Mouse (Mus musculus) liver, postnatal 0 days (tissue): ENCODE data around the gene Myo1b. TPM values are rescaled to one million over a fixed set of nuclear protein-coding genes. Genes with fewer than 3 reads are reported as not detected.
"Not testable (repeated sequence)": the region's sequence is repeated elsewhere in the genome, so short reads cannot be mapped to it uniquely, and the experiment has no call there.

Experiments
- ATAC-seq: fragments of 200-750 bp; cut with Nextera tagmentation; 2 replicates; pipeline ENCODE4 v1.8.0; 2017; ENCODE audit warnings: mild to moderate bottlenecking, moderate library complexity
- DNase-seq: peaks from one replicate; pipeline ENCODE4 v3.0.0-alpha.2; 2016
- H3K27ac ChIP-seq: fragments of 300-500 bp; sonication (generic); 2 replicates; pipeline ENCODE4 v1.5.1; 2014; ENCODE audit warnings: antibody characterized with exemption, moderate library complexity, mild to moderate bottlenecking, low read depth
- H3K27me3 ChIP-seq: fragments of 300-500 bp; sonication (generic); 2 replicates; pipeline ENCODE4 v1.6.1; 2014; ENCODE audit warnings: low read length, control low read depth, mixed read lengths; ENCODE audit not compliant: insufficient read depth
- H3K36me3 ChIP-seq: fragments of 300-500 bp; sonication (generic); replicated peaks from 2 replicates; pipeline ENCODE4 v1.6.1; 2014; ENCODE audit warnings: mild to moderate bottlenecking, control low read depth, low read length, moderate library complexity, mixed read lengths; ENCODE audit not compliant: insufficient read depth
- H3K4me1 ChIP-seq: fragments of 300-500 bp; sonication (generic); 2 replicates; pipeline ENCODE4 v1.6.1; 2014; ENCODE audit warnings: antibody characterized with exemption, mild to moderate bottlenecking, control low read depth; ENCODE audit not compliant: insufficient read depth
- H3K4me2 ChIP-seq: fragments of 300-500 bp; sonication (generic); 2 replicates; pipeline ENCODE4 v1.6.1; 2014; ENCODE audit warnings: low read depth, mild to moderate bottlenecking, low read length, moderate library complexity, mixed read lengths
- H3K4me3 ChIP-seq: fragments of 300-500 bp; sonication (generic); 2 replicates; pipeline ENCODE4 v1.5.1; 2014; ENCODE audit warnings: low read depth, low read length
- H3K9ac ChIP-seq: fragments of 300-500 bp; sonication (generic); replicated peaks from 2 replicates; pipeline ENCODE4 v1.6.1; 2014; ENCODE audit warnings: mild to moderate bottlenecking, moderate library complexity
- H3K9me3 ChIP-seq: fragments of 300-500 bp; sonication (generic); 2 replicates; pipeline ENCODE4 v1.6.1; 2016; ENCODE audit warnings: mild to moderate bottlenecking, control low read depth, low read length, mixed read lengths
- CTCF ChIP-seq: sonication (generic); IDR thresholded peaks from 2 replicates; pipeline ENCODE4 v1.5.1; 2016; ENCODE audit warnings: antibody characterized with exemption, low read depth
- EP300 ChIP-seq: IDR thresholded peaks from 2 replicates; pipeline ENCODE4 v1.6.1; 2016; ENCODE audit warnings: antibody characterized with exemption, low read depth, mild to moderate bottlenecking
- WGBS: fragments of 180-500 bp; shearing (Covaris S2); extraction: QIAGEN DNeasy Blood & Tissue Kit; methylation state at CpG from one replicate; pipeline ENCODE4 v1.1.7; 2014; ENCODE audit not compliant: insufficient replicate concordance; 5-methylcytosine and 5-hydroxymethylcytosine counted together
- polyA plus RNA-seq: library from polyadenylated mRNA; unstranded; fragments of >200 nt; fragmentation: Nextera tagmentation; extraction: Ambion mirVana; gene quantifications from 2 replicates; pipeline ENCODE4 v1.2.1, GENCODE M21; 2015

Myo1b gene
- polyA plus RNA-seq, 1 experiment from 2014 or later, result 10.7 TPM

GRCm38 (mm10) chr1:51879927-51880814 lies 35.7 kb downstream of the Myo1b start:
- H3K9me3 ChIP-seq, result no peaks in the 10 kb centered on the region
- DNase-seq, result no peak
- peaks cover 9% of the 10 kb centered on the region; the same call in 1 of the 2 replicates for H3K4me1 ChIP-seq
- no peaks in the 10 kb centered on the region for H3K27me3 ChIP-seq
- WGBS, result 60% methylated on average over 12 of the region's 12 CpGs
- no peak overlapping the region for H3K27ac ChIP-seq
- no peak overlapping the region for H3K4me3 ChIP-seq
- no peak for ATAC-seq
- TF ChIP-seq EP300, result no peak
- no peak for TF ChIP-seq CTCF
- no peak overlapping the region for H3K9ac ChIP-seq
- no peak overlapping the region for H3K4me2 ChIP-seq
- no peaks in the 10 kb centered on the region for H3K36me3 ChIP-seq

GRCm38 (mm10) chr1:51879333-51879770 lies 36.5 kb downstream of the Myo1b start:
- DNase-seq (peak; percentile 21), ATAC-seq (no peak)
- Histone ChIP-seq H3K9ac (no peak overlapping the region), H3K4me3 (no peak overlapping the region), H3K36me3 (no peaks in the 10 kb centered on the region), H3K9me3 (no peaks in the 10 kb centered on the region), H3K4me1 (peaks cover 9% of the 10 kb centered on the region; the same call in 1 of the 2 replicates), H3K27ac (no peak overlapping the region), H3K27me3 (no peaks in the 10 kb centered on the region), H3K4me2 (no peak overlapping the region)
- 15% methylated on average over 9 of the region's 9 CpGs for WGBS
- TF ChIP-seq EP300, result no peak
- TF ChIP-seq CTCF, result no peak

DNA sequence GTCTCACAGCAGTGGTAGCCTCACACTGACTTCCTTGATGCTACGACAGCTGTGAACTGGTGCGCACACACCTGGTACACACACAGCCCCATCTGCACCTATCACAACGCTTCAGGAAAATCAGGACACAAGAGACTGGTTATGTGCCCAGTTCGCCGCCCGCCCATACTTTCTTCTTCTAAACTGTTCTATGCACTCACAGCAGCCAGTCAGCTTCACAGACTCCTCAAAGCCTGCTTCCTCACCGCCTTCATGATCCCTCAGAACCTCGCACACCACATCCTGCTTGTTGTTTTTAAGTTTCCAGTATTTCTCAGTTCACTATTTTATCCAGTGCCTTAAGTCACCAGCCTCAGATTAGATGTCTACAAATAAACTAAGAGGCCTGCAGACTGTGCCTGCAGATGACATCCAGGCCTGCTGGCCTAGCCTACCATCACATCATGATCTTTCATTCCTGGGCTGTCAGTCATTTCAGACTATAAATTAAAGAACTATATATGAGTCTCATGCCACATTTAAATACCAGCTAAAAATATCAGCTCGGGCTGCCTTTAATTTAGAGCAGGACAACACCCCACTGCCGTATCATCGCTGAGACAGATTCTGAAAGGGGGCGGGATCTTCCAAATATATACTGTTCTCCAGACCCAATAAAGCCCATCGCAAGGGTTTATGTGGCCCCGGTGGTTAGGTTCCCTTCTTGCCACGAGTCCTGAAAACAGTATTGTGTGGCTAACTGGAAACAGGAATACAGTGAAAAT lies 40.2 kb downstream of the Myo1b start:
- Histone ChIP-seq H3K9me3 (no peaks in the 10 kb centered on the region), H3K27ac (no peak overlapping the region), H3K9ac (no peak overlapping the region), H3K4me2 (no peak overlapping the region), H3K36me3 (no peaks in the 10 kb centered on the region), H3K4me3 (no peak overlapping the region), H3K4me1 (peaks cover 7% of the 10 kb centered on the region; the same call in 1 of the 2 replicates), H3K27me3 (no peaks in the 10 kb centered on the region)
- TF ChIP-seq EP300, result no peak
- no peak for TF ChIP-seq CTCF
- DNase-seq, result no peak
- 76% methylated on average over 15 of the region's 15 CpGs for WGBS
- ATAC-seq, result no peak

DNA sequence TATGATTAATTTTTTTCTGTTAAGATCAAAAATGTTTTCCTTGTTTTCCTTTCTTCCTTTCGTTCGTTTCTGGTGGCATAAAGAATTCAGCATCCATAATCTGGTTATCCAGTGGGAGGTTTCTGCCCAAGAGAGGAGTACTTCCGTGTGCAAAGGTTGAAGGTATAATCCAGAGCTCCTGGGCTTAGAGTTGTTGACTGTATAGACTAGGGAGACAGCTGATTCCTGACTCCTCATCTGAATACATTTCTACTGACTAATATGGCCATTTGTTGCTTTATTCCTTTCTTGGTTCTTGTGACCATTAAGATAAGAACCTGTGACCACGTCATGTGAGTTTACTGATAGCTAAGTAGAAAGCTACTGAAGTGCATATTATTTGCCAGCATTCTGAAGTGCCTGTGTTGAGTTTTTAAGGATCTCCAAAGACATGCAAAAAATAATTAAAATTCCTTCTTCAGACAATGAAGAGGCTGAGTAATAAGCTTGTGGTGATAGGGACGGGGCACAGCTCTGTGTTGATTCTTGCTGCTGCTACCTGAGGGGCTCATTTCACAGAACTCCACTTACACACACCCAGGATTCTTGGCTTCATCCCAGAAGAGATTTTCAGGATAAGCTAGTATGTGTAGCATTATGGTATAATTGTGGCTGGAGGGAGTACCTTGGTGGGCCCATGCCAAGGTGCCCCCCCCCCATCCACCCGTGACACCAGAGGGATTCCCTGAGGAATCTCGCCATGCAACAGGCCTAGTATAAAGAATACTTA lies 43.2 kb downstream of the Myo1b start:
- 77% methylated on average over 7 of the region's 7 CpGs for WGBS
- no peak for ATAC-seq
- no peak overlapping the region for H3K4me3 ChIP-seq

GRCm38 (mm10) chr1:51871234-51871633 lies 44.6 kb downstream of the Myo1b start:
- DNase-seq, H3K4me3 ChIP-seq, H3K27me3 ChIP-seq, H3K27ac ChIP-seq, H3K4me2 ChIP-seq, H3K4me1 ChIP-seq, H3K36me3 ChIP-seq, H3K9ac ChIP-seq, H3K9me3 ChIP-seq, ATAC-seq: not testable (repeated sequence)
- 59% methylated on average over 2 of the region's 2 CpGs for WGBS

More for the DNA sequence above, 43.2 kb downstream of the Myo1b start:
- no peaks in the 10 kb centered on the region for H3K4me1 ChIP-seq
- H3K9ac ChIP-seq, result no peak overlapping the region
- TF ChIP-seq EP300, result no peak
- no peak for TF ChIP-seq CTCF
- no peaks in the 10 kb centered on the region for H3K9me3 ChIP-seq
- no peak overlapping the region for H3K27ac ChIP-seq
- no peaks in the 10 kb centered on the region for H3K36me3 ChIP-seq
- no peaks in the 10 kb centered on the region for H3K27me3 ChIP-seq
- no peak overlapping the region for H3K4me2 ChIP-seq
- no peak for DNase-seq
